Mouse (Mus musculus) lung, postnatal 0 days (tissue): ENCODE results near the gene Plcg1.

Experiments
- CTCF ChIP-seq: IDR thresholded peaks from 2 replicates; pipeline ENCODE4 v1.5.1; 2016; ENCODE audit warnings: antibody characterized with exemption, mild to moderate bottlenecking
- EP300 ChIP-seq: IDR thresholded peaks from 2 replicates; pipeline ENCODE4 v1.6.1; 2016; ENCODE audit warnings: antibody characterized with exemption, mild to moderate bottlenecking, control low read depth

GRCm38 (mm10) chr2:160730797-160731116, 343 bp upstream of the Plcg1 start:
- TF ChIP-seq CTCF (no peak), EP300 (no peak)
